Mouse (Mus musculus) midbrain, embryonic 16.5 days (tissue): ENCODE measurements around the gene Pth. TPM values are rescaled to one million over a fixed set of nuclear protein-coding genes. Genes with fewer than 3 reads are reported as not detected.

Experiments used
- ATAC-seq: fragments of 200-750 bp; cut with Nextera tagmentation; 2 replicates; pipeline ENCODE4 v1.8.0; 2017; ENCODE audit warnings: moderate TSS enrichment
- H3K27ac ChIP-seq: fragments of 300-500 bp; sonication (generic); 2 replicates; pipeline ENCODE4 v1.5.1; 2014; ENCODE audit warnings: mild to moderate bottlenecking, low read length, mixed read lengths
- H3K27me3 ChIP-seq: fragments of 300-500 bp; sonication (generic); 2 replicates; pipeline ENCODE4 v1.6.1; 2014; ENCODE audit warnings: low read depth, low read length, mixed read lengths; ENCODE audit not compliant: control insufficient read depth, insufficient read depth
- H3K36me3 ChIP-seq: fragments of 300-500 bp; sonication (generic); 2 replicates; pipeline ENCODE4 v1.6.1; 2014; ENCODE audit warnings: mild to moderate bottlenecking, low read length, moderate library complexity, mixed read lengths; ENCODE audit not compliant: control insufficient read depth, insufficient read depth
- H3K4me1 ChIP-seq: fragments of 300-500 bp; sonication (generic); 2 replicates; pipeline ENCODE4 v1.6.1; 2014; ENCODE audit warnings: mild to moderate bottlenecking, low read length, mixed read lengths; ENCODE audit not compliant: control insufficient read depth, insufficient read depth
- H3K4me2 ChIP-seq: fragments of 300-500 bp; sonication (generic); 2 replicates; pipeline ENCODE4 v1.6.1; 2014; ENCODE audit warnings: mild to moderate bottlenecking, low read length, mixed read lengths
- H3K4me3 ChIP-seq: fragments of 300-500 bp; sonication (generic); 2 replicates; pipeline ENCODE4 v1.5.1; 2014; ENCODE audit warnings: low read depth, mild to moderate bottlenecking, low read length, moderate library complexity, mixed read lengths
- H3K9ac ChIP-seq: fragments of 300-500 bp; sonication (generic); 2 replicates; pipeline ENCODE4 v1.6.1; 2014; ENCODE audit warnings: low read depth, low read length, mixed read lengths
- H3K9me3 ChIP-seq: fragments of 300-500 bp; sonication (generic); replicated peaks from 2 replicates; pipeline ENCODE4 v1.6.1; 2014; ENCODE audit warnings: mild to moderate bottlenecking, low read length, mixed read lengths; ENCODE audit not compliant: control insufficient read depth, poor library complexity, severe bottlenecking
- WGBS: fragments of 180-500 bp; shearing (Covaris S2); extraction: QIAGEN DNeasy Blood & Tissue Kit; methylation state at CpG from one replicate; pipeline ENCODE4 v1.1.7; 2014; 5-methylcytosine and 5-hydroxymethylcytosine counted together
- polyA plus RNA-seq: library from polyadenylated mRNA; unstranded; fragments of >200 nt; fragmentation: Nextera tagmentation; extraction: Ambion mirVana; gene quantifications from 2 replicates; pipeline ENCODE4 v1.2.1, GENCODE M21; 2015

Pth gene
- polyA plus RNA-seq, 1 experiment from 2014 or later = not detected

- Histone ChIP-seq H3K9me3 (no peaks in the 10 kb centered on the region), H3K4me1 (no peaks in the 10 kb centered on the region), H3K27ac (no peak overlapping the region), H3K36me3 (no peaks in the 10 kb centered on the region), H3K4me3 (no peak overlapping the region), H3K9ac (no peak overlapping the region), H3K4me2 (no peak overlapping the region), H3K27me3 (no peaks in the 10 kb centered on the region)
- WGBS = 51% methylated on average over 5 of the region's 5 CpGs
- ATAC-seq = no peak
Measured at GRCm38 (mm10) chr7:113408712-113409111, 20.3 kb upstream of the Pth start.

- Histone ChIP-seq H3K27ac (no peak overlapping the region), H3K4me2 (no peak overlapping the region), H3K9me3 (no peaks in the 10 kb centered on the region), H3K4me1 (no peaks in the 10 kb centered on the region), H3K9ac (no peak overlapping the region), H3K27me3 (no peaks in the 10 kb centered on the region), H3K4me3 (no peak overlapping the region), H3K36me3 (no peaks in the 10 kb centered on the region)
- ATAC-seq = no peak
Measured at GRCm38 (mm10) chr7:113398083-113398482, 9.7 kb upstream of the Pth start.

GRCm38 (mm10) chr7:113396661-113397060 lies 8.3 kb upstream of the Pth start:
- WGBS = 92% methylated on average over 4 of the region's 4 CpGs
- no peaks in the 10 kb centered on the region for H3K36me3 ChIP-seq
- H3K4me2 ChIP-seq = no peak overlapping the region
- H3K9me3 ChIP-seq = no peaks in the 10 kb centered on the region
- no peak overlapping the region for H3K4me3 ChIP-seq
- H3K27ac ChIP-seq = no peak overlapping the region
- no peak for ATAC-seq
- H3K27me3 ChIP-seq = no peaks in the 10 kb centered on the region
- H3K9ac ChIP-seq = no peak overlapping the region
- no peaks in the 10 kb centered on the region for H3K4me1 ChIP-seq

GRCm38 (mm10) chr7:113391619-113392018 lies 3.2 kb upstream of the Pth start:
- no peaks in the 10 kb centered on the region for H3K36me3 ChIP-seq
- H3K27ac ChIP-seq = no peak overlapping the region
- no peak overlapping the region for H3K4me2 ChIP-seq
- H3K27me3 ChIP-seq = no peaks in the 10 kb centered on the region
- ATAC-seq = no peak
- H3K4me1 ChIP-seq = no peaks in the 10 kb centered on the region
- no peak overlapping the region for H3K4me3 ChIP-seq
- H3K9ac ChIP-seq = no peak overlapping the region
- H3K9me3 ChIP-seq = no peaks in the 10 kb centered on the region
- WGBS = 91% methylated on average over 2 of the region's 2 CpGs

- no peak overlapping the region for H3K4me2 ChIP-seq
Measured at GRCm38 (mm10) chr7:113377875-113378658, 10.3 kb downstream of the Pth start.

DNA sequence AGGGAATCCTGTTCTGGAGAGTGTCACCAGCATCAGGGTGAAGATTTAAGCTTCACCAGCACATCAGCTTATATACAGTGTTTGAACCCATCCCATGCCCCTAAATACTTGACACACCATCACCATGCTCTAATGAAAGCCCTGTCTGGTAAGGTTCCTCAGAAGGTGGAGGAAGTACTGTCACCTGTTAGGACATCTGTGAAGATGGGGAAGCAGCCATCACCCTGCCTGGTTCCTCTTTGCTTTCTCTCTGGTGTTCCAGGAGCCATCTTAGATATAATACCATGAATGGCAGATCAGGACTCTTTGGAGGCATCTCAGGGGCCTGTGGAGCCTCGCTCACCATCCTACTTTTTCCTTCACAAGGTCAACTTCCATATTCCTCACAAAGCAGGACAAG lies 15.7 kb downstream of the Pth start:
- H3K27ac ChIP-seq = no peak overlapping the region
- no peak overlapping the region for H3K4me3 ChIP-seq
- no peaks in the 10 kb centered on the region for H3K36me3 ChIP-seq
- H3K27me3 ChIP-seq = no peaks in the 10 kb centered on the region
- H3K9me3 ChIP-seq = no peaks in the 10 kb centered on the region
- no peak for ATAC-seq
- H3K4me2 ChIP-seq = no peak overlapping the region
- WGBS = 78% methylated on average over 1 of the region's 1 CpGs
- no peak overlapping the region for H3K9ac ChIP-seq
- H3K4me1 ChIP-seq = peaks cover 9% of the 10 kb centered on the region

More at GRCm38 (mm10) chr7:113377875-113378658, 10.3 kb downstream of the Pth start:
- Histone ChIP-seq H3K9me3 (no peaks in the 10 kb centered on the region), H3K9ac (no peak overlapping the region), H3K4me3 (no peak overlapping the region), H3K27me3 (no peaks in the 10 kb centered on the region), H3K4me1 (no peaks in the 10 kb centered on the region), H3K27ac (no peak overlapping the region), H3K36me3 (no peaks in the 10 kb centered on the region)
- peak; percentile 83; the same call in 1 of the 2 replicates for ATAC-seq
- WGBS = 31% methylated on average over 7 of the region's 7 CpGs

DNA sequence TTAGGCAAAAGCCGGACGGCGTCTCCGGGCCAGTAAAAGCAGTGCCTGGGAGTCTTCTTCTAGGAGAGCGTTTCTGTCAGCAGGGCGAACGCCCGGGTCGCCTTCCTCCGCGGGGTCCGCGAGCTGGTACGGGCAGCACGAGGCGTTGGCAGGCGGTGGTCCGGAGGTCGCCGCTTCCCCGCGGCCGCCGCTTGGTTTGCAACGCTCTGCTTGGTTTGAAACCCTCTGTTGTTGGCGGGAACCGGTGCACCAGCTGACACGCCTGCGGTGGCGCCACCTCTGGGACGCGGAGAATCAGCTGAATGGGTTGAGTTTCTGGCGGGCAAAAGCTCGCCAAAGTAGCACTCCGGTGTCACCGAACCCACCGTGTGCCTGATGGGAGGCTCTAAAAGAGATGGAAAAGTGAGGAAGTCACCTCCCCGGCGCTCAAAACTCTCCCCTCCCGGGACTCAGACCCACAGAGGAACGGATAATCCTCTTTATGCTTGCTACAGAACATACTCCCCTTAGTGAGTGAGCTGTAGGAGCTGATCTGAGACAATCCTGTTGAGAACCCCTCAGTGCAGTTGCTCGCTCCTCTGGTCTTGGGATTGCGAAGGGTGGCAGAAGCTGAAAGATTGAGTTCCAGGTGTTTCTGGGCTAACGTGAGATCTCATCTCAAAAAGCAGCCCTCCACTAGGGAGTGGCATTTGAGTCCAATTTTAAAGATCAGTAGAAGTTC lies 18.6 kb downstream of the Pth start:
- H3K4me3 ChIP-seq = peak overlapping the region; percentile 93
- no peaks in the 10 kb centered on the region for H3K27me3 ChIP-seq
- ATAC-seq = peak; percentile 77
- peak overlapping the region; percentile 87 for H3K4me2 ChIP-seq
- peak overlapping the region; percentile 92 for H3K9ac ChIP-seq
- H3K9me3 ChIP-seq = no peaks in the 10 kb centered on the region
- H3K36me3 ChIP-seq = no peaks in the 10 kb centered on the region
- peak overlapping the region; percentile 90 for H3K27ac ChIP-seq
- H3K4me1 ChIP-seq = peaks cover 14% of the 10 kb centered on the region
- WGBS = under 1% methylated on average over 44 of the region's 44 CpGs

- peak; percentile 99 for ATAC-seq
- Histone ChIP-seq H3K9me3 (no peaks in the 10 kb centered on the region), H3K4me2 (peak within 1 kb of the TSS; percentile 87), H3K27me3 (no peaks in the 10 kb centered on the region), H3K27ac (peak within 1 kb of the TSS; percentile 90), H3K4me3 (peak within 1 kb of the TSS; percentile 93), H3K4me1 (peaks cover 17% of the 10 kb centered on the region), H3K36me3 (no peaks in the 10 kb centered on the region), H3K9ac (peak within 1 kb of the TSS; percentile 92)
- under 1% methylated on average over 63 of the region's 64 CpGs for WGBS
Measured at GRCm38 (mm10) chr7:113368746-113369619, 19.4 kb downstream of the Pth start, which contains the start of gene Btbd10. Gene Btbd10, minus strand, starts transcription at chr7:113369392.
